Mouse (Mus musculus) ovary, postnatal 10 days (tissue): ENCODE data around the gene Pgm2.

ENCODE experiments used
- DNase-seq: peaks from one replicate; pipeline ENCODE4 v3.0.0; 2022; ENCODE audit warnings: low spot score

Pgm2 gene

GRCm38 (mm10) chr5:64092748-64093292 is at the start of gene Pgm2:
Pgm2 (plus strand) TSS chr5:64092950.
- DNase-seq: peak; percentile 51

- DNase-seq: no peak
Measured at GRCm38 (mm10) chr5:64043694-64044453, 48.9 kb upstream of the Pgm2 start.

- no peak for DNase-seq
Measured at GRCm38 (mm10) chr5:64044790-64045189, 48.0 kb upstream of the Pgm2 start.

- no peak for DNase-seq
Measured at GRCm38 (mm10) chr5:64045502-64045901, 47.2 kb upstream of the Pgm2 start.

GRCm38 (mm10) chr5:64046995-64047394 is 45.8 kb upstream of the Pgm2 start:
- DNase-seq: no peak

GRCm38 (mm10) chr5:64047921-64048320 is 44.8 kb upstream of the Pgm2 start:
- DNase-seq: no peak

- DNase-seq: no peak
Measured at GRCm38 (mm10) chr5:64048605-64049004, 44.1 kb upstream of the Pgm2 start.

GRCm38 (mm10) chr5:64049256-64049655 is 43.5 kb upstream of the Pgm2 start:
- no peak for DNase-seq

- DNase-seq: no peak
Measured at GRCm38 (mm10) chr5:64053010-64053409, 39.7 kb upstream of the Pgm2 start.

GRCm38 (mm10) chr5:64056210-64056609 is 36.5 kb upstream of the Pgm2 start:
- no peak for DNase-seq

- DNase-seq: no peak
Measured at GRCm38 (mm10) chr5:64060881-64061280, 31.9 kb upstream of the Pgm2 start.

- DNase-seq: no peak
Measured at GRCm38 (mm10) chr5:64061643-64062042, 31.1 kb upstream of the Pgm2 start.

- DNase-seq: no peak
Measured at GRCm38 (mm10) chr5:64062882-64063621, 29.7 kb upstream of the Pgm2 start.

GRCm38 (mm10) chr5:64063622-64064355 is 29.0 kb upstream of the Pgm2 start:
- no peak for DNase-seq

- no peak for DNase-seq
Measured at GRCm38 (mm10) chr5:64064401-64064800, 28.3 kb upstream of the Pgm2 start.

GRCm38 (mm10) chr5:64065497-64066046 is 27.2 kb upstream of the Pgm2 start:
- DNase-seq: no peak

- DNase-seq: no peak
Measured at GRCm38 (mm10) chr5:64066159-64066558, 26.6 kb upstream of the Pgm2 start.

GRCm38 (mm10) chr5:64067576-64067975 is 25.2 kb upstream of the Pgm2 start:
- DNase-seq: no peak

- DNase-seq: no peak
Measured at GRCm38 (mm10) chr5:64070081-64070673, 22.6 kb upstream of the Pgm2 start.

GRCm38 (mm10) chr5:64070742-64071476 is 21.8 kb upstream of the Pgm2 start:
- DNase-seq: no peak

GRCm38 (mm10) chr5:64074455-64074854 is 18.3 kb upstream of the Pgm2 start:
- DNase-seq: no peak
